Comparison of ENCODE assay signal across 31 mouse cellular contexts in the genomic region with DNA sequence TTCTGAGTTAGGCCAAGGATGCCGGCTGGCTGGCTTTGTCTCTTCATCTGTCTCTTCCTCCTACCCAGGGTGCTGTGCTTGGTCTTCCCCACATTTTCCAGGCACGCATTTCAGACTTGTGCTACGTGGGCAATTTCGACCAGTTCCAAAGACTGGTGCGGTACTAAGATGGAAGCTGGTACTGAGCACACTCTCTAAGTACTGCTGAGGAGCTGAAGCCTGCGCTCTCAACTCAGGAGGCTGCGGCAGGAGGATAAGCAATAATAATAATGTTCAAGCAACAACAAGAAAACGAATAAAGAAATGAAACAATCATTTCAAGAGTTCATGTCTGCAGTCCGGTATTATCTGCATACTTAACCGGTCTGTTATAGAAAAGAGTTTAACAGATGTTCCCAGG.
"Had no signal": no experiment of that assay in that cellular context is flagged by ENCODE, and none has a peak within 500 bp of the region (broad histone marks: within the 10 kb centered on the region; RNA-seq: fewer than 3 reads in every experiment).

No protein-coding gene starts in this region.

- H3K36me3 ChIP-seq: limb, embryonic 10.5 days; limb, embryonic 12.5 days; limb, embryonic 13.5 days; limb, embryonic 15.5 days; liver, embryonic 12.5 days; liver, embryonic 13.5 days; liver, embryonic 15.5 days; lung, embryonic 15.5 days; midbrain, embryonic 10.5 days; midbrain, embryonic 12.5 days; midbrain, embryonic 13.5 days; midbrain, embryonic 15.5 days; neural tube, embryonic 12.5 days had no signal

- DNase-seq: left cerebral cortex, postnatal 4 days; liver; liver, embryonic 13.5 days; liver, postnatal 0 days; lung, adult 18-20 months; lung, adult 2 months; lung, embryonic 14.5 days; lung, postnatal 10 days; lung, postnatal 14 days; lung, postnatal 36 days; lung, postnatal 4 days had no signal

- H3K9ac ChIP-seq: limb, embryonic 12.5 days; limb, embryonic 13.5 days; limb, embryonic 15.5 days; liver, embryonic 12.5 days; liver, embryonic 13.5 days; liver, embryonic 14.5 days; liver, embryonic 15.5 days; liver, postnatal 0 days; lung, embryonic 14.5 days; lung, embryonic 15.5 days; midbrain, embryonic 12.5 days; midbrain, embryonic 13.5 days; midbrain, embryonic 15.5 days; neural tube, embryonic 12.5 days had no signal

- H3K4me1 ChIP-seq: limb, embryonic 10.5 days; limb, embryonic 12.5 days; limb, embryonic 13.5 days; limb, embryonic 15.5 days; liver, embryonic 12.5 days; liver, embryonic 13.5 days; liver, embryonic 15.5 days; lung, embryonic 15.5 days; megakaryocyte, embryonic 14.5 days; midbrain, embryonic 10.5 days; midbrain, embryonic 12.5 days; midbrain, embryonic 13.5 days; midbrain, embryonic 15.5 days; neural tube, embryonic 12.5 days had no signal

- H3K9me3 ChIP-seq: limb, embryonic 10.5 days; limb, embryonic 12.5 days; limb, embryonic 13.5 days; limb, embryonic 15.5 days; liver, embryonic 12.5 days; liver, embryonic 13.5 days; liver, embryonic 15.5 days; lung, embryonic 15.5 days; midbrain, embryonic 10.5 days; midbrain, embryonic 12.5 days; midbrain, embryonic 13.5 days; midbrain, embryonic 15.5 days; neural tube, embryonic 12.5 days had no signal

- H3K4me2 ChIP-seq: limb, embryonic 12.5 days; limb, embryonic 13.5 days; limb, embryonic 15.5 days; liver, embryonic 11.5 days; liver, embryonic 12.5 days; liver, embryonic 13.5 days; liver, embryonic 15.5 days; lung, embryonic 14.5 days; lung, embryonic 15.5 days; midbrain, embryonic 12.5 days; midbrain, embryonic 13.5 days; midbrain, embryonic 15.5 days; neural tube, embryonic 12.5 days had no signal

- H3K27ac ChIP-seq: left cerebral cortex, adult 2 months; limb, embryonic 10.5 days; limb, embryonic 12.5 days; limb, embryonic 13.5 days; limb, embryonic 15.5 days; liver, embryonic 12.5 days; liver, embryonic 13.5 days; liver, embryonic 14.5 days; liver, embryonic 15.5 days; lung, embryonic 15.5 days; macrophage; midbrain, embryonic 10.5 days; midbrain, embryonic 12.5 days; midbrain, embryonic 13.5 days; midbrain, embryonic 15.5 days; neural tube, embryonic 12.5 days had no signal

- H3K27me3 ChIP-seq: limb, embryonic 12.5 days; limb, embryonic 13.5 days; limb, embryonic 15.5 days; liver, embryonic 12.5 days; liver, embryonic 13.5 days; liver, embryonic 15.5 days; lung, embryonic 15.5 days; megakaryocyte, embryonic 14.5 days; midbrain, embryonic 12.5 days; midbrain, embryonic 13.5 days; midbrain, embryonic 15.5 days; neural tube, embryonic 12.5 days had no signal

- H3K4me3 ChIP-seq: left cerebral cortex, adult 2 months; limb, embryonic 10.5 days; limb, embryonic 12.5 days; limb, embryonic 13.5 days; limb, embryonic 15.5 days; liver, embryonic 12.5 days; liver, embryonic 13.5 days; liver, embryonic 15.5 days; lung, embryonic 15.5 days; megakaryocyte, embryonic 14.5 days; midbrain, embryonic 10.5 days; midbrain, embryonic 12.5 days; midbrain, embryonic 13.5 days; midbrain, embryonic 15.5 days; myocyte; neural tube, embryonic 12.5 days had no signal

- ATAC-seq: liver, embryonic 12.5 days; liver, postnatal 0 days; lung, postnatal 0 days; midbrain, embryonic 13.5 days; midbrain, embryonic 15.5 days; midbrain, embryonic 16.5 days had no signal
